Mouse (Mus musculus) spleen, postnatal 0 days (tissue): ENCODE measurements around the gene 2210011C24Rik. TPM values are rescaled to one million over a fixed set of nuclear protein-coding genes. Genes with fewer than 3 reads are reported as not detected.

Source experiments
- microRNA counts: library from miRNA; unstranded; fragments of <30 nt; microRNA quantifications from one replicate; lab custom pipeline; 2015
- polyA plus RNA-seq: library from polyadenylated mRNA; unstranded; fragments of >200 nt; fragmentation: Nextera tagmentation; extraction: Ambion mirVana; gene quantifications from 2 replicates; pipeline ENCODE4 v1.2.1, GENCODE M21; 2015

2210011C24Rik gene
- polyA plus RNA-seq: 0.26 and 0.28 TPM in 2 replicates

DNA sequence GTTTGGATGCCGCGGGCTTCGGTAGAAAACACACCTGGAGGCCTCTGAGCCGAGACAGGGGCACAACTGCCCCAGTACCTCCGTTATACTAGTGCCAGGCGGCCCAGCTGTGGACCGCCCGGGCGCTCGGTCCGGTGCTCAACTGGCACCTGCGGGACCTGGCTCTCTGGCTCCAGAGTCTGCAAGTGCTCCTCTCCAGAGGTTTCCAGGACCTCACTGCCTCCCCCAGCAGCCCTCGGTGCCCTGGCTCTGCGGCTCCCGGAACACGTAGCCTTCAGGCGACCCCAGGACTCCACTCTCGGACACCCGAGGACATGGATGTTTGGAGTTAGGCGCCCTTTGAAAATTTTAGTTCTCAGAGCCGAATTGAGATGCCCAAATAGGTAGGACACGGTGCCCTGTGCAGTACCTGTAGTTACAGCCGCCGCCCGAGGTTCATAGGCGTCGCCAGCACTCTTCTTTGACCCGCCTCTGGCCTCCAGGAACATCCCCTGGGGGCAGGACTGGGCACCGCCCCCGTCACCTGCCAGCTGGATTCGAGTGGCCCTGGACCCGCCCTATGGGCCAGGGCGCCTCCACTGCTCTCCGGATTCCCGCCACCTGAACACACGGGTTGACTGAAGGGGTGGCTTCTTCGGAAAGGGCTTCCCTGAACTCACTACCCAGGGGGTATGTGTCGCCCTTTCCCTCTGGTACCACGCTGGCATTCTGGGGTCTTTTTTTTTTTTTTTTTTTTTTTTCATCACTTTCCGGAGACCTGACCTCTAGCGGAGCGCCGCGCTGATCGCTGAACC is at the start of gene 2210011C24Rik:
TSS of gene 2210011C24Rik (minus strand) at position 467 of the 794 bp plus-strand sequence.

GRCm38 (mm10) chr8:84044900-84045299 is 32.9 kb upstream of the 2210011C24Rik start, which contains the start of gene Rln3:
Gene Rln3, minus strand, starts transcription at chr8:84045000.

DNA sequence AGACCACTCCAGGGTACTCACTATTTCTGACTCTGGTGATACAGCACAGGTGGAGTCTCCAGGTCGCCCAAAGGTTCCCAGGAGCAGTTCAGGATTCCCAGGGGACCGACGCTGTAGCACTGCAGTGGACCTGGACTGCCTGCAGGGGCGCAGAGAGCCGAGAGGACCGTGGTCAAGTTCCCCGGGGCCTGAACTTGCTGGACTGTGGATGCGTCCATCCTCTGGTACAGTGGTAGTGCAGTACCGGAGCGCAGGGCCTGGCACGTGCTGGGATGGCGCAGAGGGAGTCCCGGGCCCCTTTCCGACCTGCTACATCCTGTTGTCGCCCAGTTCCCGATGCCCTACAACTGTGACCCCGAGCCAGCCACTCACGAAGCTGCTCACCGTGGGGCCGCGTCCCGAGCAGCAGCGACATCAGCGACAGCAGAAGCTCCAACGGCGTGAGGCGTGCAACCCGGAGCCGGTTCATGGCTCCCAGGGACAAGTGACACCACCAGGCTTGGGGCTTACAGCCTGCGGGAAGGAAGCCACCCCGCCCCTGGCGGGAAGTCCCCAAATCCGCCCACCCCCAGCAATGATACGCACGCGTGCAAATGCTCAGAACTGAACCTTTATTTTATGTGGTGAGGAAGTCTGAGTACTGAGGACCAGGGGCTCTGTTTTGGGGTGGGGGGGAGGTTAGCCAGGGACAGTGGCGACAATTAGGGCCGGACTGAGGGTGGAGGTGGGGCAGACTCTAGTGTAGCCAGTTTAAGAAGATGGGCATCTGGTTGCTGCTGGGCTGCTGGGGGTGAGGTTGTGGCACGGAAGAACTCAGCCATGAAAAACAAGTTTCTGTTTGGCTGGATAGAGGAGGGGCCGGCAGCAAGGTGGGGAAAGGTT is 30.3 kb upstream of the 2210011C24Rik start, which contains the start of gene Il27ra:
TSS of gene Il27ra (minus strand) at position 524 of the 882 bp plus-strand sequence.

DNA sequence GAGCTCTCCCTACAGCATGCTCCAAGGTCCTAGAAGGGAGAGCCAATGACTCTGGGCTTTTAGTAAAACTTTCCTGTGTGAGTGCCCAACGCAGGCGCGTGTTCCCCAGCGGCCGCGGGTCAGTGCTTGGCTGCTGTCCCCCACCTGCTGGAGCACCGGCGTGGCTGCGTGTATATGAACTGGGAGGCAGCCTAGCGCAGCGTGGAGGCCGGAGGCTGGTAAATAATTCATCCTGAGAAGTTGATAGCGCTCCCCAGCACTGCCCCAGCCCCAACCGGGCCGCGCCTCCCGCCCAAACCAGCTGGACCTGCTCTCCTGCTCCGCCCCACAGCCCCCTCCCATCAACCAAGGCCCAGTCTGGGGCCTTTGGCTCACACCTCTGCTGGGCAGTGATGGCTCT is 9.1 kb upstream of the 2210011C24Rik start, which contains the start of gene Palm3:
TSS of gene Palm3 (plus strand) at position 376 of the 400 bp plus-strand sequence.

GRCm38 (mm10) chr8:84001281-84002000 is 10.5 kb downstream of the 2210011C24Rik start, which contains the start of gene 1700067K01Rik:
Gene 1700067K01Rik, plus strand, starts transcription at chr8:84001502.

GRCm38 (mm10) chr8:83997511-83998141 is 14.3 kb downstream of the 2210011C24Rik start, which contains the start of gene Samd1:
Gene Samd1, plus strand, starts transcription at chr8:83997672.

DNA sequence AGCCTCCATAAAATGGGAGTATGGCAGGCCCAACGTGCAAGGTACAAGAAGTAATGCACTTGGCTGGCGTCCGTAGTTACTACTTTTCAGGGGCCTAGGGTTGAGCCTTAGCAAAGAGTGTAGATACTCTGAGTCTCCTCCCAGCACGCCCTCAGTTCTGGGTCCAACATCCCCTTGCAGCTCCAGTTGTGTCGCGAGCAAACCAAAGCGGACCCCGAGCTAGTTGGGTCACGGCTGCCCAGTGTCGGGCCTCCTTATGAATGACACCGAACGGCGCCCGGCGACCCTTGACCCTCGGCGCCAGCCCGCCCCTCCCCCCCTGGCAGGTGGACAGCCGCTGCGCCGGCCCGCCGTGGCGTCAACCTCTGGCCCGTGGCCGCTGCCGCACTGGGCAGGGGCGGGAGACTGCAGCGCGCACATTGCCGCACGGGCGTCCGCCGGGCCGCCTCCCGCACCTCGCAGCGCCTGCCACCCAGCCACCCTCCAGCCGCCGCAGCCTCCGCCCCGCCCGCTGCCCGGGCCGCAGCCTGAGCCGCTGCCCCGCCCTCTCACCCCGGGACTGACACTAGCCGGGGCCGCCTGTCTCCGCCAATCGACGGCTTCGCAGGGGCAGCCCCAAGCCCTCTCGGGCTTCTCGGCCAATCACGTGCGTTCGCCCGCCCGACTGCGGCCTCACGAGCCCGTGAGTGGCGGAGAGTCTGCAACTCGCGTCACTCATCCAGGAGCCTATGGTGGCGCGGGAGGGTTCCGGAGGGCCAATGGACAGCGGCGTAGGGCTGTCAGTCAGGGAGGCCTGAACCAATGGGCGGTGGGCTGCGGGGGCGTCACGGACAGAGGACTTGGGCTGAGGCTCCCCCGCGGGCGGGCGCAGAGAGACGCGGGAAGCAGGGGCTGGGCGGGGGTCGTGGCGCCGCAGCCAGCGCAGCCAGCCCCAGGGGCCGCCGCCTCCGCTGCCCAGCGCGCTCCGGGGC is 39.5 kb downstream of the 2210011C24Rik start, which contains the start of gene Prkaca:
TSS of gene Prkaca (plus strand) at position 844 of the 971 bp plus-strand sequence.

MicroRNAs within 50 kb of the gene (microRNA counts, 519-probe panel; counts per million panel counts)
- microRNA mmu-miR-1199 (lab: Ali Mortazavi, UCI): 88.3 counts per million

Other genes with a start within 250 kb of the 2210011C24Rik start
- 4.6 and 7.3 TPM in 2 replicates for gene Adgrl1, start 112.1 kb downstream of the 2210011C24Rik start, polyA plus RNA-seq
- 0.10 TPM in 1 of 2 replicates, not detected in the other for gene Gm10644, start 57.0 kb downstream of the 2210011C24Rik start, polyA plus RNA-seq
- gene Asf1b, start 56.7 kb downstream of the 2210011C24Rik start, polyA plus RNA-seq: 114 and 127 TPM in 2 replicates
- 37.9 and 38.8 TPM in 2 replicates for gene Prkaca, start 39.2 kb downstream of the 2210011C24Rik start, polyA plus RNA-seq
- 11.6 and 14.0 TPM in 2 replicates for gene Samd1, start 14.5 kb downstream of the 2210011C24Rik start, polyA plus RNA-seq
- gene 1700067K01Rik, start 10.7 kb downstream of the 2210011C24Rik start, polyA plus RNA-seq: 0.61 and 1.0 TPM in 2 replicates
- 1.0 and 1.1 TPM in 2 replicates for gene Palm3, start 9.3 kb upstream of the 2210011C24Rik start, polyA plus RNA-seq
- 1.5 and 1.7 TPM in 2 replicates for gene Il27ra, start 30.4 kb upstream of the 2210011C24Rik start, polyA plus RNA-seq
- 0.22 TPM in 1 of 2 replicates, not detected in the other for gene Rln3, start 32.8 kb upstream of the 2210011C24Rik start, polyA plus RNA-seq
- gene Gm10643, start 53.0 kb upstream of the 2210011C24Rik start, polyA plus RNA-seq: 0.52 and 0.81 TPM in 2 replicates
- gene Rfx1, start 54.7 kb upstream of the 2210011C24Rik start, polyA plus RNA-seq: 3.6 and 3.9 TPM in 2 replicates
- 6.1 and 7.5 TPM in 2 replicates for gene Dcaf15, start 92.6 kb upstream of the 2210011C24Rik start, polyA plus RNA-seq
- gene Podnl1, start 113.8 kb upstream of the 2210011C24Rik start, polyA plus RNA-seq: 0.19 and 0.32 TPM in 2 replicates
- gene Cc2d1a, start 135.8 kb upstream of the 2210011C24Rik start, polyA plus RNA-seq: 5.9 and 7.0 TPM in 2 replicates
- 0.29 and 0.30 TPM in 2 replicates for gene 4930432K21Rik, start 135.9 kb upstream of the 2210011C24Rik start, polyA plus RNA-seq
- gene Nanos3, start 173.0 kb upstream of the 2210011C24Rik start, polyA plus RNA-seq: 1.4 and 2.8 TPM in 2 replicates
- gene Zswim4, start 224.9 kb upstream of the 2210011C24Rik start, polyA plus RNA-seq: 2.5 and 3.1 TPM in 2 replicates
- gene D8Ertd738e, start 237.5 kb upstream of the 2210011C24Rik start, polyA plus RNA-seq: 260 and 268 TPM in 2 replicates
- 63.5 and 65.6 TPM in 2 replicates for gene Mri1, start 245.2 kb upstream of the 2210011C24Rik start, polyA plus RNA-seq